Mouse (Mus musculus) CH12.LX (cell line): ENCODE results near the gene Vps26a.

Experiments used
- EP300 ChIP-seq: IDR thresholded peaks from 2 replicates; pipeline ENCODE4 v1.6.1; 2011; ENCODE audit warnings: low read length, improper control_type of control experiment
- KAT2A ChIP-seq: IDR thresholded peaks from 2 replicates; pipeline ENCODE4 v1.6.1; 2012; ENCODE audit warnings: low read length, improper control_type of control experiment, inconsistent platforms; ENCODE audit not compliant: insufficient replicate concordance
- MAX ChIP-seq: IDR thresholded peaks from 2 replicates; pipeline ENCODE4 v1.6.1; 2011; ENCODE audit warnings: low read length, improper control_type of control experiment
- POLR2A ChIP-seq: IDR thresholded peaks from 2 replicates; pipeline ENCODE4 v1.6.1; 2011; ENCODE audit warnings: low read depth, mild to moderate bottlenecking, improper control_type of control experiment, low read length
- USF2 ChIP-seq: conservative IDR thresholded peaks from 2 replicates; pipeline ENCODE4 v1.6.1; 2011; ENCODE audit warnings: low read depth, low read length, improper control_type of control experiment

DNA sequence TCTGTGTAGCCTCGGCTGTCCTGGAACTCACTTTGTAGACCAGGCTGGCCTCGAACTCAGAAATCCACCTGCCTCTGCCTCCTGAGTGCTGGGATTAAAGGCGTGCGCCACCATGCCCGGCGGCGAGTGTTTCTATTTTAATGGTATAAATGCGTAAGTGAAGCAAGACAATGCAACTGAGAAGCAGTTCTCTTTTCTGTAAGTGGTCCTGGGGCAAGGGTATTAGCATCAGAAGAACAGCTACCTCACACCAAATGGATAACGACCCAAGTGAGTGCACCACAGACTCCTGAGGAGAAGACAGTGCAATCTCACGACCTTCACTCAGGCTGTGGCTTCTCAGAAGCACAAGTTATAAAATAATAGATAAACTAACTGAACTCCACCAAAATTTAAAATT lies 11.7 kb downstream of the Vps26a start:
- no peak for TF ChIP-seq KAT2A
- TF ChIP-seq POLR2A = no peak
- TF ChIP-seq MAX = no peak
- TF ChIP-seq USF2 = no peak
- no peak for TF ChIP-seq EP300
